Mouse (Mus musculus) erythroblast, embryonic 14.5 days (primary cell): ENCODE measurements around the gene H2-Ke6. TPM values are rescaled to one million over a fixed set of nuclear protein-coding genes. Genes with fewer than 3 reads are reported as not detected.

ENCODE experiments used
- H3K27me3 ChIP-seq: 2 replicates; pipeline ENCODE4 v1.6.1; 2012; ENCODE audit warnings: inconsistent platforms; ENCODE audit not compliant: control insufficient read depth
- H3K36me3 ChIP-seq: 2 replicates; pipeline ENCODE4 v1.6.1; 2012; ENCODE audit warnings: mild to moderate bottlenecking, inconsistent platforms; ENCODE audit not compliant: control insufficient read depth
- H3K4me1 ChIP-seq: 2 replicates; pipeline ENCODE4 v1.6.1; 2012; ENCODE audit warnings: inconsistent platforms; ENCODE audit not compliant: control insufficient read depth
- H3K4me3 ChIP-seq: replicated peaks from 2 replicates; pipeline ENCODE3; 2012; ENCODE audit warnings: moderate library complexity, mild to moderate bottlenecking, inconsistent platforms
- H3K9me3 ChIP-seq: 2 replicates; pipeline ENCODE4 v1.6.1; 2012; ENCODE audit warnings: low read length, inconsistent platforms, mixed read lengths; ENCODE audit not compliant: control insufficient read depth
- GATA1 ChIP-seq: IDR thresholded peaks from 2 replicates; pipeline ENCODE4 v1.6.1; 2012; ENCODE audit warnings: low read length, inconsistent platforms, mixed read lengths
- TAL1 ChIP-seq: IDR thresholded peaks from 3 replicates; pipeline ENCODE4 v1.6.1; 2012; ENCODE audit warnings: low read length, inconsistent platforms, mixed read lengths
- polyA plus RNA-seq: library from polyadenylated mRNA; stranded (reverse); fragments of >175 nt; gene quantifications from 2 replicates; pipeline ENCODE4 v1.2.3, GENCODE M21; 2012

The H2-Ke6 gene
- polyA plus RNA-seq, 1 experiment, result 1.4 TPM

GRCm38 (mm10) chr17:34038878-34039561, 11.2 kb upstream of the H2-Ke6 start, which contains the start of gene Col11a2:
Gene Col11a2 (plus strand): TSS chr17:34039437.
- Histone ChIP-seq H3K4me3 (no peak within 1 kb of the TSS), H3K36me3 (peaks cover 39% of the 10 kb centered on the region), H3K9me3 (no peaks in the 10 kb centered on the region), H3K27me3 (peaks cover 35% of the 10 kb centered on the region), H3K4me1 (peaks cover 17% of the 10 kb centered on the region)
- TF ChIP-seq GATA1, result no peak
- TF ChIP-seq TAL1, result no peak

DNA sequence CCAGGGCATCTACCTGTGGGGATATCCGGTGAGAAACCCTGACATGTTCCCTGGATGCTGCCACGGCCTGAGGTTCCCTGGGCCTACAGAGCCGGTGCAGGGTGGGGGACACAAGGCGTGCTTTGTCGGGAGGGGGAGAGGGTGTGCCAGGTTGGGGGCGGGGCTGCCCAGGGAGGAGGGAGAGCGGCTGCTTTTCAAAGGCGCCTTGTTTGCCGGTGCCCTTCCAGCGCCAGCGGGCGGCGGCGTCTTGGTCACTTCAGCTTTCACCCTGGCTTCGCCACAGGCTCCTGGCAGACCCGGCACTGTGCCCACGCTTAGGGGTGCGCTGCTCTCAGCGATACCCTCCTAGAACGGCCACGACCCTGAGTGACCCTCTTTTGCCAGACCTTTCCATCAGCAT, 10.6 kb upstream of the H2-Ke6 start:
- H3K27me3 ChIP-seq, result peaks cover 35% of the 10 kb centered on the region
- H3K4me1 ChIP-seq, result peaks cover 23% of the 10 kb centered on the region
- H3K4me3 ChIP-seq, result no peak overlapping the region
- peaks cover 44% of the 10 kb centered on the region for H3K36me3 ChIP-seq
- H3K9me3 ChIP-seq, result no peaks in the 10 kb centered on the region
- TF ChIP-seq GATA1, result no peak
- TF ChIP-seq TAL1, result no peak

DNA sequence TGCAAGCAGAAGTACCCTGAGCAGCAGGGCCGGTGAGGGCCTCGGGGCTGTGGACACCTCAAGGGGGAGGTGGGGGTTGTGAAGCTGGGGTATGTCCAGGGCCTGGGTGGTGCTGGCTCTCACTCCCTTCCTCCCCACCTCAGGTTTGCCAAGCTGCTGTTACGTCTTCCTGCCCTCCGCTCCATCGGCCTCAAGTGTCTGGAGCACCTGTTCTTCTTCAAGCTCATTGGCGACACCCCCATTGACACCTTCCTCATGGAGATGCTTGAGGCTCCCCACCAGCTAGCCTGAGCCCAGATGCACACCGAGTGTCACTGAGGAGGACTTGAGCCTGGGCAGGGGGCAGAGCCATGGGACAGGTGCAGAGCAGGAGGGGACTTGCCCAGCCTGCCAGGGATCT, 9.4 kb upstream of the H2-Ke6 start:
- TF ChIP-seq GATA1 (no peak), TAL1 (no peak)
- Histone ChIP-seq H3K36me3 (peaks cover 47% of the 10 kb centered on the region), H3K4me1 (peaks cover 35% of the 10 kb centered on the region), H3K4me3 (no peak overlapping the region), H3K27me3 (peaks cover 35% of the 10 kb centered on the region), H3K9me3 (no peaks in the 10 kb centered on the region)

- Histone ChIP-seq H3K27me3 (peaks cover 29% of the 10 kb centered on the region), H3K9me3 (no peaks in the 10 kb centered on the region), H3K4me3 (no peak overlapping the region), H3K4me1 (peaks cover 36% of the 10 kb centered on the region), H3K36me3 (peaks cover 47% of the 10 kb centered on the region)
- TF ChIP-seq GATA1 (no peak), TAL1 (no peak)
These were observed 8.8 kb upstream of the H2-Ke6 start for GRCm38 (mm10) chr17:34036647-34037046.

DNA sequence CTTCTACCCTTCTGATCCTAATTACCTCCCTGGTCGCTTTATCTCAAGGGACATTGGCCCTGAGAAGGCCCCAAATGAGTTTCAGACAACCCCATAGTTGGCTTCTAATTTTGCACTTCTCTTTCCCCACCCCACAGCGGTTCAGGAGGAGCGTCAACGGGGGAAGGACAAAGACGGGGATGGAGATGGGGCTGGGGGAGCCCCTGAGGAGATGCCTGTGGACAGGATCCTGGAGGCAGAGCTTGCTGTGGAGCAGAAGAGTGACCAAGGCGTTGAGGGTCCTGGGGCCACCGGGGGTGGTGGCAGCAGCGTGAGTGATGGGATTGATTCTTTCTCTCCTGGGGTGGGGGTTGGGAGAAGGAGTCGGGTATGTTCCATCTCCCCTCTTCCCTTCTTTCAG, 7.7 kb upstream of the H2-Ke6 start:
- H3K9me3 ChIP-seq, result no peaks in the 10 kb centered on the region
- TF ChIP-seq GATA1 (no peak), TAL1 (no peak)
- H3K4me3 ChIP-seq, result no peak overlapping the region
- H3K27me3 ChIP-seq, result peaks cover 19% of the 10 kb centered on the region
- peaks cover 43% of the 10 kb centered on the region for H3K4me1 ChIP-seq
- peaks cover 51% of the 10 kb centered on the region for H3K36me3 ChIP-seq

- Histone ChIP-seq H3K9me3 (no peaks in the 10 kb centered on the region), H3K27me3 (peaks cover 6% of the 10 kb centered on the region), H3K4me3 (peak overlapping the region; percentile 10), H3K36me3 (peaks cover 66% of the 10 kb centered on the region), H3K4me1 (peaks cover 54% of the 10 kb centered on the region)
- no peak for TF ChIP-seq GATA1
- TF ChIP-seq TAL1, result no peak
These were observed 6.2 kb upstream of the H2-Ke6 start for GRCm38 (mm10) chr17:34034064-34034463.

- Histone ChIP-seq H3K4me3 (peak overlapping the region; percentile 91), H3K27me3 (peaks cover under 1% of the 10 kb centered on the region; the same call in 1 of the 2 replicates), H3K36me3 (peaks cover 72% of the 10 kb centered on the region), H3K9me3 (no peaks in the 10 kb centered on the region), H3K4me1 (peaks cover 54% of the 10 kb centered on the region)
- TF ChIP-seq GATA1 (no peak), TAL1 (no peak)
These were observed 5.6 kb upstream of the H2-Ke6 start for GRCm38 (mm10) chr17:34033441-34033840.

- Histone ChIP-seq H3K9me3 (no peaks in the 10 kb centered on the region), H3K4me3 (peak overlapping the region; percentile 91), H3K27me3 (no peaks in the 10 kb centered on the region), H3K4me1 (peaks cover 56% of the 10 kb centered on the region), H3K36me3 (peaks cover 72% of the 10 kb centered on the region)
- no peak for TF ChIP-seq TAL1
- no peak for TF ChIP-seq GATA1
These were observed 4.9 kb upstream of the H2-Ke6 start for GRCm38 (mm10) chr17:34032806-34033205.

GRCm38 (mm10) chr17:34032174-34032632, 4.3 kb upstream of the H2-Ke6 start:
- Histone ChIP-seq H3K4me1 (peaks cover 62% of the 10 kb centered on the region), H3K27me3 (no peaks in the 10 kb centered on the region), H3K9me3 (no peaks in the 10 kb centered on the region), H3K4me3 (peak overlapping the region; percentile 91), H3K36me3 (peaks cover 66% of the 10 kb centered on the region)
- TF ChIP-seq TAL1 (no peak), GATA1 (no peak)
